Mouse (Mus musculus): ENCODE measurements at regions not wholly inside any gene's neighbourhood (a gene's known extent, or its start where the extent isn't known, plus 50 kb on each side); places are given as distances from the start of the nearest gene placed in this dataset.

DNA sequence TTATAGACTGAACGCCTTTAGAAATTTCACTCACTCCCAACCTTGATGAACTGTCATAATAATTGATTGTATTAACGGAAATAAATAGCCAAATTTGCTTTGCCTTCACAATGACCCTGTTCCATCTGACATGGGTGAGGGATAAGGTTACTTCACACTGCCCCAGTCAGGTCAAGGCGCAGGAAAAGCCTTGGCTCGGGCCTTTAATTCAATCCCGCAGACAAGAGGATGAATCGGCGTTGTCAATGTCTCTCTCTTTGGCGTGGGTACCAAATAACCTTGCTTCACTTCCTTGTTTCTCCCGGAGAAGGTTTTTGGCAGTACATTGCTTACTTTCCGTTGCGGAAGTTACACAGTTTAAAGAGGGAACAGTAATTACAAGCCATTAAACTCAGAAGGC is 354.2 kb downstream of the Cps1 start:
- H3K27me3 ChIP-seq: no peaks in the 10 kb centered on the region
- 68% methylated on average over 11 of the region's 11 CpGs for WGBS
- H3K4me1 ChIP-seq: no peaks in the 10 kb centered on the region
- no peak for ATAC-seq (ENCODE audit: low FRiP score)
- H3K9ac ChIP-seq: no peak overlapping the region
- no peaks in the 10 kb centered on the region for H3K36me3 ChIP-seq
- no peak overlapping the region for H3K4me2 ChIP-seq (replicated peaks)
- no peak overlapping the region for H3K27ac ChIP-seq
- no peaks in the 10 kb centered on the region for H3K9me3 ChIP-seq (replicated peaks)
- no peak overlapping the region for H3K4me3 ChIP-seq

GRCm38 (mm10) chr1:67477966-67478365 is 355.1 kb downstream of the Cps1 start:
- ATAC-seq (ENCODE audit: low FRiP score): no peak
- H3K9me3 ChIP-seq (replicated peaks): no peaks in the 10 kb centered on the region
- no peak overlapping the region for H3K9ac ChIP-seq
- no peak overlapping the region for H3K4me3 ChIP-seq
- H3K27me3 ChIP-seq: no peaks in the 10 kb centered on the region
- no peaks in the 10 kb centered on the region for H3K4me1 ChIP-seq
- H3K36me3 ChIP-seq: no peaks in the 10 kb centered on the region
- no peak overlapping the region for H3K4me2 ChIP-seq (replicated peaks)
- no peak overlapping the region for H3K27ac ChIP-seq
- WGBS: 83% methylated on average over 3 of the region's 3 CpGs

GRCm38 (mm10) chr1:67481974-67482373 is 359.1 kb downstream of the Cps1 start:
- Histone ChIP-seq H3K9ac (no peak overlapping the region), H3K27me3 (no peaks in the 10 kb centered on the region), H3K36me3 (no peaks in the 10 kb centered on the region), H3K9me3 (replicated peaks) (no peaks in the 10 kb centered on the region), H3K27ac (no peak overlapping the region), H3K4me2 (replicated peaks) (no peak overlapping the region), H3K4me3 (no peak overlapping the region), H3K4me1 (no peaks in the 10 kb centered on the region)
- WGBS: 91% methylated on average over 1 of the region's 1 CpGs
- ATAC-seq (ENCODE audit: low FRiP score): no peak

GRCm38 (mm10) chr1:67504140-67504539 is 381.3 kb downstream of the Cps1 start:
- Histone ChIP-seq H3K9me3 (replicated peaks) (no peaks in the 10 kb centered on the region), H3K27ac (no peak overlapping the region), H3K4me2 (replicated peaks) (no peak overlapping the region), H3K4me3 (no peak overlapping the region), H3K27me3 (no peaks in the 10 kb centered on the region), H3K36me3 (no peaks in the 10 kb centered on the region), H3K9ac (no peak overlapping the region), H3K4me1 (no peaks in the 10 kb centered on the region)
- WGBS: 84% methylated on average over 3 of the region's 3 CpGs
- no peak for ATAC-seq (ENCODE audit: low FRiP score)

GRCm38 (mm10) chr1:67505746-67506145 is 382.9 kb downstream of the Cps1 start:
- Histone ChIP-seq H3K27me3 (no peaks in the 10 kb centered on the region), H3K9ac (no peak overlapping the region), H3K4me2 (replicated peaks) (no peak overlapping the region), H3K4me1 (no peaks in the 10 kb centered on the region), H3K9me3 (replicated peaks) (no peaks in the 10 kb centered on the region), H3K36me3 (no peaks in the 10 kb centered on the region), H3K27ac (no peak overlapping the region), H3K4me3 (no peak overlapping the region)
- WGBS: 81% methylated on average over 2 of the region's 2 CpGs
- ATAC-seq (ENCODE audit: low FRiP score): no peak

DNA sequence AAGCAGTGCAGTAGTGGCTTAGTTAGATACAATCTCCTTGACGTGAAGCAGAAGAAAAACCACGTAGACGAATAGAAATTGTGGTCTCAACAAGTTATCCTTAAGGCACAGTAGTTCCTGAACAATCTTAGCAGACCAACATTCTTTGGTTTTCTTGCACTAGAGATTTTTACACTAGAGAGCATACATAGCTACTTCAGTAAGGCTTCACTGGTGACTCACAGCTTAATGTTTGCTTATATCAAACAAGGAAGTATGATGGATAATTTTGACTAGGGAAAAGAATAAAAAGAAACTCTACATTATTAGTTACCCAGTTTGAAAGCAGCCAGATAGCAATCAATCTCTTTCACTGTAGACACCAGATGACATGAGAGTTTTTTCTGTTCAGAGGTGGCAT is 395.5 kb downstream of the Cps1 start:
- Histone ChIP-seq H3K9me3 (replicated peaks) (no peaks in the 10 kb centered on the region), H3K4me1 (no peaks in the 10 kb centered on the region), H3K27ac (no peak overlapping the region), H3K36me3 (no peaks in the 10 kb centered on the region), H3K9ac (no peak overlapping the region), H3K4me3 (no peak overlapping the region), H3K27me3 (no peaks in the 10 kb centered on the region), H3K4me2 (replicated peaks) (no peak overlapping the region)
- WGBS: 91% methylated on average over 3 of the region's 3 CpGs
- ATAC-seq (ENCODE audit: low FRiP score): no peak

GRCm38 (mm10) chr1:67558728-67559127 is 435.9 kb downstream of the Cps1 start:
- Histone ChIP-seq H3K4me1 (no peaks in the 10 kb centered on the region), H3K9me3 (replicated peaks) (no peaks in the 10 kb centered on the region), H3K9ac (no peak overlapping the region), H3K36me3 (no peaks in the 10 kb centered on the region), H3K27ac (no peak overlapping the region), H3K27me3 (no peaks in the 10 kb centered on the region), H3K4me3 (no peak overlapping the region), H3K4me2 (replicated peaks) (no peak overlapping the region)
- no peak for ATAC-seq (ENCODE audit: low FRiP score)

GRCm38 (mm10) chr1:67559179-67559578 is 436.4 kb downstream of the Cps1 start:
- no peaks in the 10 kb centered on the region for H3K9me3 ChIP-seq (replicated peaks)
- H3K36me3 ChIP-seq: no peaks in the 10 kb centered on the region
- H3K27ac ChIP-seq: no peak overlapping the region
- H3K4me3 ChIP-seq: no peak overlapping the region
- H3K27me3 ChIP-seq: no peaks in the 10 kb centered on the region
- no peak overlapping the region for H3K9ac ChIP-seq
- no peaks in the 10 kb centered on the region for H3K4me1 ChIP-seq
- WGBS: 69% methylated on average over 1 of the region's 1 CpGs
- no peak overlapping the region for H3K4me2 ChIP-seq (replicated peaks)
- ATAC-seq (ENCODE audit: low FRiP score): no peak

DNA sequence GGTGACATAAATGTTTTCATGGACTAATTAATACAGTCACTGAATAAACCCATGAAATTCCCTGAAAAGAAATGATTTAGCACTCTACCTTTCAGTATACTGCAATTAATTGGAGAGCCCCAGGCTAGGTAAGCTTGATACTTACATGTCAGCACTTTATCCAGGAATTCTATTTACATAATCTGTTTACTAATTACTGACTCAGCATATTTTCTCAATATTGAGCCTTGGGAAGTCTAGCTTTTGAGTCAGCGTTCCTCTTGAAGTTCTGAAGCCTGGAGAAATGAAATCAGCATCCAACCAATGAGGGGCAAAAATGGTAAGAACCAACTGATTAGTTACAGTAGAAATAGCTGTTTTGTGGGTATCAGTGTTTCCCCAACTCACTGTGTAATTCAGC is 448.8 kb downstream of the Cps1 start:
- 79% methylated on average over 1 of the region's 1 CpGs for WGBS
- Histone ChIP-seq H3K27me3 (no peaks in the 10 kb centered on the region), H3K36me3 (no peaks in the 10 kb centered on the region), H3K4me1 (no peaks in the 10 kb centered on the region), H3K9ac (no peak overlapping the region), H3K4me2 (replicated peaks) (no peak overlapping the region), H3K9me3 (replicated peaks) (no peaks in the 10 kb centered on the region), H3K4me3 (no peak overlapping the region), H3K27ac (no peak overlapping the region)
- ATAC-seq (ENCODE audit: low FRiP score): no peak

DNA sequence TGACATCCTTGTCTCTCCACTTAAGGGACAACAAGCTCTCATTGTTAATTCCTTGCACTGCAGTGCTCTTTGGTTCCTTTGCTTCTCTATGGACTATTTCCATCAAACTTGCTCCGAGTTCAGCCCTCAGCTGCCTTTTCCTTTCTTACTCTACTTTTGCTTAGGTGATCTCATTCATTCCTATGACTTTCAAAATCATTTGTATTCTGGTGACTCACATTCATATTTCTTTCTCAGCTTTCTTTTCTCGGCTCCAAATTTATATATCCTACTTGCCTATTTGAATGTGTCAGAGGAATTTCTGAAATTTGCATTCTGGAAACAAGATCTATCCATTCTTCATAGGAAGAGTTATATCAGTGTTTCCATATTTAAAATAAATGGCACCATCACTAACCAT is 456.9 kb downstream of the Cps1 start:
- 87% methylated on average over 2 of the region's 2 CpGs for WGBS
- Histone ChIP-seq H3K27me3 (no peaks in the 10 kb centered on the region), H3K4me3 (no peak overlapping the region), H3K9me3 (replicated peaks) (no peaks in the 10 kb centered on the region), H3K4me1 (no peaks in the 10 kb centered on the region), H3K9ac (no peak overlapping the region), H3K4me2 (replicated peaks) (no peak overlapping the region), H3K27ac (no peak overlapping the region), H3K36me3 (no peaks in the 10 kb centered on the region)
- ATAC-seq (ENCODE audit: low FRiP score): no peak

Data from hindbrain, embryonic 12.5 days (tissue).